Mouse (Mus musculus) lung, embryonic 15.5 days (tissue): ENCODE data around the gene Fam8a1. TPM values are rescaled to one million over a fixed set of nuclear protein-coding genes. Genes with fewer than 3 reads are reported as not detected.

Experiments
- ATAC-seq: fragments of 200-750 bp; cut with Nextera tagmentation; 2 replicates; pipeline ENCODE4 v1.8.0; 2017; ENCODE audit warnings: moderate number of reproducible peaks, borderline replicate concordance; ENCODE audit not compliant: low FRiP score, low TSS enrichment; ENCODE audit errors: extremely low read depth
- H3K27ac ChIP-seq: fragments of 300-500 bp; sonication (generic); 2 replicates; pipeline ENCODE4 v1.5.1; 2015; ENCODE audit warnings: moderate library complexity, mild to moderate bottlenecking, inconsistent platforms
- H3K27me3 ChIP-seq: fragments of 300-500 bp; sonication (generic); 2 replicates; pipeline ENCODE4 v1.6.1; 2015; ENCODE audit warnings: inconsistent platforms
- H3K36me3 ChIP-seq: fragments of 300-500 bp; sonication (generic); 2 replicates; pipeline ENCODE4 v1.6.1; 2015; ENCODE audit warnings: inconsistent platforms
- H3K4me1 ChIP-seq: fragments of 300-500 bp; sonication (generic); 2 replicates; pipeline ENCODE4 v1.6.1; 2015; ENCODE audit warnings: inconsistent platforms
- H3K4me2 ChIP-seq: fragments of 300-500 bp; sonication (generic); 2 replicates; pipeline ENCODE4 v1.6.1; 2015; ENCODE audit warnings: inconsistent platforms, mild to moderate bottlenecking, moderate library complexity
- H3K4me3 ChIP-seq: fragments of 300-500 bp; sonication (generic); 2 replicates; pipeline ENCODE4 v1.5.1; 2015; ENCODE audit warnings: mild to moderate bottlenecking, inconsistent platforms
- H3K9ac ChIP-seq: fragments of 300-500 bp; sonication (generic); 2 replicates; pipeline ENCODE4 v1.6.1; 2015; ENCODE audit warnings: inconsistent platforms
- H3K9me3 ChIP-seq: fragments of 300-500 bp; sonication (generic); 2 replicates; pipeline ENCODE4 v1.6.1; 2016; ENCODE audit warnings: inconsistent platforms
- WGBS: fragments of 180-500 bp; shearing (Covaris S2); methylation state at CpG from one replicate; pipeline ENCODE4 v1.1.7; 2015; 5-methylcytosine and 5-hydroxymethylcytosine counted together
- polyA plus RNA-seq: library from polyadenylated mRNA; unstranded; fragments of >200 nt; fragmentation: Nextera tagmentation; extraction: Ambion mirVana; gene quantifications from 2 replicates; pipeline ENCODE4 v1.2.1, GENCODE M21; 2015

Fam8a1 gene
- polyA plus RNA-seq, 1 experiment from 2014 or later: 10.2 TPM

GRCm38 (mm10) chr13:46682921-46683320, 13.6 kb downstream of the Fam8a1 start:
- Histone ChIP-seq H3K27me3 (no peaks in the 10 kb centered on the region), H3K36me3 (peaks cover 73% of the 10 kb centered on the region), H3K9me3 (no peaks in the 10 kb centered on the region), H3K4me1 (no peaks in the 10 kb centered on the region), H3K4me3 (no peak overlapping the region), H3K9ac (no peak overlapping the region), H3K4me2 (no peak overlapping the region), H3K27ac (no peak overlapping the region)
- no peak for ATAC-seq
- WGBS: 68% methylated on average over 2 of the region's 2 CpGs

- Histone ChIP-seq H3K27me3 (no peaks in the 10 kb centered on the region), H3K4me3 (no peak overlapping the region), H3K4me1 (no peaks in the 10 kb centered on the region), H3K9me3 (no peaks in the 10 kb centered on the region), H3K36me3 (peaks cover 73% of the 10 kb centered on the region), H3K9ac (no peak overlapping the region), H3K27ac (no peak overlapping the region), H3K4me2 (no peak overlapping the region)
- 89% methylated on average over 1 of the region's 1 CpGs for WGBS
- ATAC-seq: no peak
Measured at GRCm38 (mm10) chr13:46683370-46683769, 14.0 kb downstream of the Fam8a1 start.

- Histone ChIP-seq H3K36me3 (peaks cover 56% of the 10 kb centered on the region), H3K9me3 (no peaks in the 10 kb centered on the region), H3K9ac (no peak overlapping the region), H3K4me1 (no peaks in the 10 kb centered on the region), H3K4me3 (no peak overlapping the region), H3K27me3 (no peaks in the 10 kb centered on the region), H3K27ac (no peak overlapping the region), H3K4me2 (no peak overlapping the region)
- WGBS: 82% methylated on average over 4 of the region's 4 CpGs
- ATAC-seq: no peak
Measured at GRCm38 (mm10) chr13:46690559-46691241, 21.4 kb downstream of the Fam8a1 start.

- Histone ChIP-seq H3K9me3 (no peaks in the 10 kb centered on the region), H3K36me3 (peaks cover 39% of the 10 kb centered on the region), H3K4me2 (no peak overlapping the region), H3K27ac (no peak overlapping the region), H3K4me3 (no peak overlapping the region), H3K4me1 (0 out of 2 replicates have a peak, but pooled peaks cover 4% of the 10 kb centered on the region), H3K9ac (no peak overlapping the region), H3K27me3 (no peaks in the 10 kb centered on the region)
- WGBS: 84% methylated on average over 1 of the region's 1 CpGs
- ATAC-seq: no peak
Measured at GRCm38 (mm10) chr13:46695296-46695908, 26.1 kb downstream of the Fam8a1 start.

GRCm38 (mm10) chr13:46695932-46696331, 26.6 kb downstream of the Fam8a1 start:
- 0 out of 2 replicates have a peak, but pooled peaks cover 4% of the 10 kb centered on the region for H3K4me1 ChIP-seq
- H3K27me3 ChIP-seq: no peaks in the 10 kb centered on the region
- no peak for ATAC-seq
- no peak overlapping the region for H3K27ac ChIP-seq
- 82% methylated on average over 1 of the region's 1 CpGs for WGBS
- H3K9ac ChIP-seq: no peak overlapping the region
- no peak overlapping the region for H3K4me3 ChIP-seq
- H3K4me2 ChIP-seq: no peak overlapping the region
- H3K9me3 ChIP-seq: no peaks in the 10 kb centered on the region
- H3K36me3 ChIP-seq: peaks cover 35% of the 10 kb centered on the region

- no peak overlapping the region for H3K4me2 ChIP-seq
- no peaks in the 10 kb centered on the region for H3K27me3 ChIP-seq
- H3K4me3 ChIP-seq: no peak overlapping the region
- H3K9me3 ChIP-seq: no peaks in the 10 kb centered on the region
- H3K27ac ChIP-seq: 0 out of 2 replicates have a peak overlapping the region, but pooled peaks have one; percentile 37
- H3K36me3 ChIP-seq: peaks cover 35% of the 10 kb centered on the region
- 0 out of 2 replicates have a peak, but pooled peaks cover 4% of the 10 kb centered on the region for H3K4me1 ChIP-seq
- ATAC-seq: no peak
- 61% methylated on average over 2 of the region's 2 CpGs for WGBS
- no peak overlapping the region for H3K9ac ChIP-seq
Measured at GRCm38 (mm10) chr13:46696788-46697187, 27.5 kb downstream of the Fam8a1 start.

GRCm38 (mm10) chr13:46699372-46699771, 30.1 kb downstream of the Fam8a1 start:
- H3K9me3 ChIP-seq: no peaks in the 10 kb centered on the region
- H3K4me1 ChIP-seq: 0 out of 2 replicates have a peak, but pooled peaks cover 4% of the 10 kb centered on the region
- H3K4me2 ChIP-seq: no peak overlapping the region
- no peak overlapping the region for H3K9ac ChIP-seq
- WGBS: 82% methylated on average over 1 of the region's 1 CpGs
- H3K27me3 ChIP-seq: no peaks in the 10 kb centered on the region
- H3K4me3 ChIP-seq: no peak overlapping the region
- H3K36me3 ChIP-seq: peaks cover 31% of the 10 kb centered on the region
- no peak for ATAC-seq
- no peak overlapping the region for H3K27ac ChIP-seq

- Histone ChIP-seq H3K36me3 (peaks cover 21% of the 10 kb centered on the region), H3K27ac (no peak overlapping the region), H3K9me3 (no peaks in the 10 kb centered on the region), H3K9ac (no peak overlapping the region), H3K4me3 (no peak overlapping the region), H3K4me2 (no peak overlapping the region), H3K27me3 (no peaks in the 10 kb centered on the region), H3K4me1 (0 out of 2 replicates have a peak, but pooled peaks cover 3% of the 10 kb centered on the region)
- no peak for ATAC-seq
- 86% methylated on average over 2 of the region's 2 CpGs for WGBS
Measured at GRCm38 (mm10) chr13:46701486-46701885, 32.2 kb downstream of the Fam8a1 start.

- 78% methylated on average over 5 of the region's 5 CpGs for WGBS
- Histone ChIP-seq H3K36me3 (peaks cover 19% of the 10 kb centered on the region; the same call in 1 of the 2 replicates), H3K9me3 (no peaks in the 10 kb centered on the region), H3K27ac (no peak overlapping the region), H3K4me1 (no peaks in the 10 kb centered on the region), H3K9ac (no peak overlapping the region), H3K27me3 (no peaks in the 10 kb centered on the region), H3K4me3 (no peak overlapping the region), H3K4me2 (no peak overlapping the region)
- no peak for ATAC-seq
Measured at GRCm38 (mm10) chr13:46703138-46703537, 33.8 kb downstream of the Fam8a1 start.

- no peaks in the 10 kb centered on the region for H3K9me3 ChIP-seq
- no peak overlapping the region for H3K9ac ChIP-seq
- H3K36me3 ChIP-seq: peaks cover 45% of the 10 kb centered on the region
- WGBS: 91% methylated on average over 5 of the region's 5 CpGs
- H3K27ac ChIP-seq: no peak overlapping the region
- H3K4me1 ChIP-seq: no peaks in the 10 kb centered on the region
- no peak for ATAC-seq
- no peak overlapping the region for H3K4me3 ChIP-seq
- H3K4me2 ChIP-seq: no peak overlapping the region
- H3K27me3 ChIP-seq: no peaks in the 10 kb centered on the region
Measured at GRCm38 (mm10) chr13:46713486-46713885, 44.2 kb downstream of the Fam8a1 start.

- Histone ChIP-seq H3K9ac (no peak overlapping the region), H3K27ac (no peak overlapping the region), H3K4me3 (no peak overlapping the region), H3K9me3 (no peaks in the 10 kb centered on the region), H3K27me3 (no peaks in the 10 kb centered on the region), H3K36me3 (peaks cover 32% of the 10 kb centered on the region), H3K4me2 (no peak overlapping the region), H3K4me1 (0 out of 2 replicates have a peak, but pooled peaks cover 2% of the 10 kb centered on the region)
- no peak for ATAC-seq
- 61% methylated on average over 3 of the region's 3 CpGs for WGBS
Measured at GRCm38 (mm10) chr13:46715976-46716639, 46.8 kb downstream of the Fam8a1 start.

- Histone ChIP-seq H3K4me1 (0 out of 2 replicates have a peak, but pooled peaks cover 2% of the 10 kb centered on the region), H3K36me3 (peaks cover 11% of the 10 kb centered on the region), H3K27me3 (no peaks in the 10 kb centered on the region), H3K27ac (no peak overlapping the region), H3K4me3 (no peak overlapping the region), H3K4me2 (no peak overlapping the region), H3K9me3 (no peaks in the 10 kb centered on the region), H3K9ac (no peak overlapping the region)
- no peak for ATAC-seq
- WGBS: 86% methylated on average over 5 of the region's 5 CpGs
Measured at GRCm38 (mm10) chr13:46718893-46719400, 49.6 kb downstream of the Fam8a1 start.
